Mouse (Mus musculus): ENCODE results near the gene Gbf1.

- no peak for TF ChIP-seq POLR2A (IDR thresholded peaks at IDR 0.05; ENCODE audit: low read depth, low read length)
- no peak for TF ChIP-seq CTCF (IDR thresholded peaks at IDR 0.05; ENCODE audit: extremely low read depth, insufficient read length, insufficient replicate concordance, low read depth, low read length)
Observed at GRCm38 (mm10) chr19:46214541-46214940, 62.2 kb downstream of the Gbf1 start.
